Mouse (Mus musculus) adrenal gland, adult 18-20 months (tissue): ENCODE measurements around the gene Gja5. TPM values are rescaled to one million over a fixed set of nuclear protein-coding genes. Genes with fewer than 3 reads are reported as not detected.

Experiments used
- DNase-seq, 2 experiments: peaks; one replicate each; pipeline ENCODE4 v3.0.0; 2021 to 2022; ENCODE audit warnings: low spot score in 2 of 2
- long read RNA-seq, 2 experiments: library from polyadenylated mRNA; stranded (forward); transcript quantifications; one replicate each; pipeline ENCODE4 v2.0.0; 2021
- total RNA-seq, 2 experiments: library from RNA; stranded (reverse); gene quantifications; 1 replicate in 1 of 2; 2 replicates in 1 of 2; pipeline ENCODE4 v1.2.3; 2021

Gja5 gene
- total RNA-seq = 1 to 10 TPM; 1.3 to 2.3 TPM
- long read RNA-seq, experiment 1, partial matches to known transcripts = 0 of 5 reads
- long read RNA-seq, experiment 1, other reads (novel, unspliced or antisense) = 1 of 5 reads
- long read RNA-seq, experiment 2, partial matches to known transcripts = 0 of 3 reads
- long read RNA-seq, experiment 2, other reads (novel, unspliced or antisense) = 0 of 3 reads

GRCm38 (mm10) chr3:96904393-96904792 lies at the start of gene Gja5:
Gene Gja5 (plus strand): TSS chr3:96904693.
- DNase-seq = no peak

- peak in 1 of 2 experiments; percentile 2 for DNase-seq
These were observed 48.7 kb upstream of the Gja5 start for GRCm38 (mm10) chr3:96855833-96856232.

- peak in 1 of 2 experiments; percentile 17 for DNase-seq
These were observed 44.0 kb upstream of the Gja5 start for GRCm38 (mm10) chr3:96860498-96860897.

GRCm38 (mm10) chr3:96867863-96868262 lies 36.6 kb upstream of the Gja5 start:
- no peak for DNase-seq

GRCm38 (mm10) chr3:96868566-96868965 lies 35.9 kb upstream of the Gja5 start:
- DNase-seq = peak in 1 of 2 experiments; percentile 13

GRCm38 (mm10) chr3:96869091-96869490 lies 35.4 kb upstream of the Gja5 start:
- peak in 1 of 2 experiments; percentile 12 for DNase-seq

GRCm38 (mm10) chr3:96870270-96870669 lies 34.2 kb upstream of the Gja5 start:
- no peak for DNase-seq

- DNase-seq = no peak
These were observed 33.4 kb upstream of the Gja5 start for GRCm38 (mm10) chr3:96871070-96871469.

GRCm38 (mm10) chr3:96872501-96872900 lies 32.0 kb upstream of the Gja5 start:
- no peak for DNase-seq

GRCm38 (mm10) chr3:96874808-96875571 lies 29.5 kb upstream of the Gja5 start:
- DNase-seq = no peak

- no peak for DNase-seq
These were observed 25.0 kb upstream of the Gja5 start for GRCm38 (mm10) chr3:96879536-96879935.

- DNase-seq = no peak
These were observed 24.1 kb upstream of the Gja5 start for GRCm38 (mm10) chr3:96880385-96880784.

GRCm38 (mm10) chr3:96881557-96881956 lies 22.9 kb upstream of the Gja5 start:
- no peak for DNase-seq

GRCm38 (mm10) chr3:96882061-96882849 lies 22.2 kb upstream of the Gja5 start:
- no peak for DNase-seq

- DNase-seq = no peak
These were observed 20.8 kb upstream of the Gja5 start for GRCm38 (mm10) chr3:96883690-96884089.

GRCm38 (mm10) chr3:96902336-96902999 lies 2.0 kb upstream of the Gja5 start:
- no peak for DNase-seq

- peak; percentile 92 to 96 for DNase-seq
These were observed 503 bp downstream of the Gja5 start, which contains the start of gene Gpr89 for GRCm38 (mm10) chr3:96904851-96905541. Gene Gpr89 (minus strand): TSS chr3:96905346.

- DNase-seq = no peak
These were observed 1.1 kb downstream of the Gja5 start for GRCm38 (mm10) chr3:96905592-96905991.

- no peak for DNase-seq
These were observed 16.5 kb downstream of the Gja5 start for GRCm38 (mm10) chr3:96920991-96921390.

- no peak for DNase-seq
These were observed 20.1 kb downstream of the Gja5 start for GRCm38 (mm10) chr3:96924631-96925030.

- DNase-seq = no peak
These were observed 21.4 kb downstream of the Gja5 start, which contains the start of gene Gja8 for GRCm38 (mm10) chr3:96925920-96926319. Gene Gja8 (minus strand): TSS chr3:96926020.
